Mouse (Mus musculus): ENCODE data around the gene Vmn2r29. TPM values are rescaled to one million over a fixed set of nuclear protein-coding genes. Genes with fewer than 3 reads are reported as not detected.
A peak's percentile ranks its signal among the peaks of the same experiment; 100 is the strongest.
"Not testable (repeated sequence)": the region's sequence is repeated elsewhere in the genome, so short reads cannot be mapped to it uniquely, and the experiment has no call there.

Gene Vmn2r29
- polyA plus RNA-seq (2016; fragmentation: Nextera tagmentation; extraction: Ambion mirVana) = 0.15 and 0.41 TPM in 2 replicates

GRCm38 (mm10) chr7:7247228-7247627, at the start of gene Vmn2r29:
TSS of gene Vmn2r29 (minus strand) at chr7:7247328.
- not testable (repeated sequence) for H3K4me3 ChIP-seq; DNase-seq (ENCODE audit: low spot score); H3K27ac ChIP-seq; H3K27me3 ChIP-seq (ENCODE audit: insufficient read depth, poor library complexity, severe bottlenecking); H3K9me3 ChIP-seq; H3K4me1 ChIP-seq; H3K36me3 ChIP-seq
- no CpG with 5 or more reads among the region's 1 CpGs for WGBS

- Histone ChIP-seq H3K27me3 (ENCODE audit: insufficient read depth, poor library complexity, severe bottlenecking) (no peaks in the 10 kb centered on the region), H3K4me3 (no peak overlapping the region), H3K4me1 (no peaks in the 10 kb centered on the region; the same call in 1 of the 2 replicates), H3K36me3 (peaks cover 45% of the 10 kb centered on the region), H3K9me3 (no peaks in the 10 kb centered on the region), H3K27ac (no peak overlapping the region)
- 86% methylated on average over 16 of the region's 16 CpGs for WGBS
- DNase-seq (ENCODE audit: low spot score) = no peak
Measured at GRCm38 (mm10) chr7:7295595-7295994, 48.5 kb upstream of the Vmn2r29 start.

GRCm38 (mm10) chr7:7281383-7281782, 34.3 kb upstream of the Vmn2r29 start:
- Histone ChIP-seq H3K27me3 (ENCODE audit: insufficient read depth, poor library complexity, severe bottlenecking) (no peaks in the 10 kb centered on the region), H3K36me3 (peaks cover 25% of the 10 kb centered on the region), H3K27ac (no peak overlapping the region), H3K4me1 (no peaks in the 10 kb centered on the region), H3K4me3 (no peak overlapping the region), H3K9me3 (peaks cover 5% of the 10 kb centered on the region)
- WGBS = 64% methylated on average over 1 of the region's 1 CpGs
- DNase-seq (ENCODE audit: low spot score) = no peak

GRCm38 (mm10) chr7:7277966-7278567, 30.9 kb upstream of the Vmn2r29 start, which contains the start of gene Gm45844:
TSS of gene Gm45844 (minus strand) at chr7:7278289.
- not testable (repeated sequence) for H3K4me1 ChIP-seq; H3K27me3 ChIP-seq (ENCODE audit: insufficient read depth, poor library complexity, severe bottlenecking); H3K36me3 ChIP-seq; H3K9me3 ChIP-seq
- peak within 1 kb of the TSS; percentile 0; the same call in 1 of the 2 replicates for H3K27ac ChIP-seq
- peak within 1 kb of the TSS; percentile 41 for H3K4me3 ChIP-seq
- 46% methylated on average over 45 of the region's 45 CpGs for WGBS
- DNase-seq (ENCODE audit: low spot score) = peak; percentile 88

- H3K4me1 ChIP-seq; H3K36me3 ChIP-seq; H3K9me3 ChIP-seq; H3K27me3 ChIP-seq (ENCODE audit: insufficient read depth, poor library complexity, severe bottlenecking); DNase-seq (ENCODE audit: low spot score): not testable (repeated sequence)
- Histone ChIP-seq H3K4me3 (peak overlapping the region; percentile 41), H3K27ac (peak overlapping the region; percentile 0; the same call in 1 of the 2 replicates)
- WGBS = 49% methylated on average over 24 of the region's 24 CpGs
Measured at GRCm38 (mm10) chr7:7277556-7277955, 30.4 kb upstream of the Vmn2r29 start.

- not testable (repeated sequence) for H3K36me3 ChIP-seq; H3K27ac ChIP-seq; H3K9me3 ChIP-seq; DNase-seq (ENCODE audit: low spot score); H3K27me3 ChIP-seq (ENCODE audit: insufficient read depth, poor library complexity, severe bottlenecking); H3K4me1 ChIP-seq
- peak within 1 kb of the TSS; percentile 57 for H3K4me3 ChIP-seq
- 1% methylated on average over 24 of the region's 24 CpGs for WGBS
Measured at GRCm38 (mm10) chr7:7209313-7210151, 37.6 kb downstream of the Vmn2r29 start, which contains the start of gene Zfp772. TSS of gene Zfp772 (minus strand) at chr7:7209998.

- Histone ChIP-seq H3K9me3 (no peaks in the 10 kb centered on the region), H3K36me3 (no peaks in the 10 kb centered on the region), H3K4me1 (no peaks in the 10 kb centered on the region), H3K4me3 (peak overlapping the region; percentile 66), H3K27ac (no peak overlapping the region), H3K27me3 (ENCODE audit: insufficient read depth, poor library complexity, severe bottlenecking) (no peaks in the 10 kb centered on the region)
- 11% methylated on average over 18 of the region's 18 CpGs for WGBS
- peak; percentile 89 for DNase-seq (ENCODE audit: low spot score)
Measured at GRCm38 (mm10) chr7:7188191-7188942, 58.8 kb downstream of the Vmn2r29 start.

- Histone ChIP-seq H3K4me3 (peak overlapping the region; percentile 66), H3K9me3 (no peaks in the 10 kb centered on the region), H3K27ac (no peak overlapping the region), H3K4me1 (no peaks in the 10 kb centered on the region), H3K36me3 (peaks cover 6% of the 10 kb centered on the region), H3K27me3 (ENCODE audit: insufficient read depth, poor library complexity, severe bottlenecking) (no peaks in the 10 kb centered on the region)
- DNase-seq (ENCODE audit: low spot score) = no peak
- 35% methylated on average over 13 of the region's 13 CpGs for WGBS
Measured at GRCm38 (mm10) chr7:7187417-7188190, 59.5 kb downstream of the Vmn2r29 start.

GRCm38 (mm10) chr7:7185897-7186296, 61.2 kb downstream of the Vmn2r29 start:
- Histone ChIP-seq H3K27ac (no peak overlapping the region), H3K27me3 (ENCODE audit: insufficient read depth, poor library complexity, severe bottlenecking) (no peaks in the 10 kb centered on the region), H3K9me3 (no peaks in the 10 kb centered on the region), H3K4me3 (no peak overlapping the region), H3K4me1 (no peaks in the 10 kb centered on the region), H3K36me3 (peaks cover 22% of the 10 kb centered on the region)
- 83% methylated on average over 1 of the region's 1 CpGs for WGBS
- no peak for DNase-seq (ENCODE audit: low spot score)

Other genes with a start within 250 kb of the Vmn2r29 start
- 9.2 and 9.3 TPM in 2 replicates for gene Zfp954, start 125.8 kb downstream of the Vmn2r29 start, polyA plus RNA-seq (2016; fragmentation: Nextera tagmentation; extraction: Ambion mirVana)
- gene Zfp773, start 110.6 kb downstream of the Vmn2r29 start, polyA plus RNA-seq (2016; fragmentation: Nextera tagmentation; extraction: Ambion mirVana) = 0.58 and 1.1 TPM in 2 replicates
- gene Zfp418, start 76.0 kb downstream of the Vmn2r29 start, polyA plus RNA-seq (2016; fragmentation: Nextera tagmentation; extraction: Ambion mirVana) = 1.1 and 1.8 TPM in 2 replicates
- 4.2 and 5.8 TPM in 2 replicates for gene Zfp772, start 37.3 kb downstream of the Vmn2r29 start, polyA plus RNA-seq (2016; fragmentation: Nextera tagmentation; extraction: Ambion mirVana)
- gene Gm45844, start 31.0 kb upstream of the Vmn2r29 start, polyA plus RNA-seq (2016; fragmentation: Nextera tagmentation; extraction: Ambion mirVana) = 1.1 and 2.3 TPM in 2 replicates
- gene Clcn4, start 53.5 kb upstream of the Vmn2r29 start, polyA plus RNA-seq (2016; fragmentation: Nextera tagmentation; extraction: Ambion mirVana) = 38.7 and 42.6 TPM in 2 replicates
- gene Vmn2r30, start 90.3 kb upstream of the Vmn2r29 start, polyA plus RNA-seq (2016; fragmentation: Nextera tagmentation; extraction: Ambion mirVana) = not detected in 2 replicates
- gene Gm45783, start 127.2 kb upstream of the Vmn2r29 start, polyA plus RNA-seq (2016; fragmentation: Nextera tagmentation; extraction: Ambion mirVana) = not detected in 2 replicates
- gene Vmn2r31, start 152.4 kb upstream of the Vmn2r29 start, polyA plus RNA-seq (2016; fragmentation: Nextera tagmentation; extraction: Ambion mirVana) = not detected in 2 replicates
- not detected in 2 replicates for gene Vmn2r32, start 232.7 kb upstream of the Vmn2r29 start, polyA plus RNA-seq (2016; fragmentation: Nextera tagmentation; extraction: Ambion mirVana)